Mouse (Mus musculus) MEL (cell line): ENCODE data around the gene Tshb.

ENCODE experiments used
- CHD2 ChIP-seq: IDR thresholded peaks from 2 replicates; pipeline ENCODE4 v1.6.1; 2011; ENCODE audit warnings: low read length, improper control_type of control experiment
- CTCF ChIP-seq, 3 experiments: IDR thresholded peaks in 2 of 3; conservative IDR thresholded peaks in 1 of 3; 2 replicates each; pipeline ENCODE4 v1.5.1; 2011 to 2012; ENCODE audit warnings: low read length in 3 of 3, low read depth in 2 of 3, mild to moderate bottlenecking in 2 of 3, improper control_type of control experiment in 1 of 3, inconsistent platforms in 1 of 3, mixed read lengths in 1 of 3, moderate library complexity in 1 of 3; ENCODE audit not compliant: control insufficient read depth in 1 of 3, insufficient read depth in 1 of 3, poor library complexity in 1 of 3, severe bottlenecking in 1 of 3
- EP300 ChIP-seq, 2 experiments: IDR thresholded peaks; 2 replicates each; pipeline ENCODE4 v1.6.1; 2011; ENCODE audit warnings: improper control_type of control experiment in 2 of 2, low read length in 2 of 2, low read depth in 1 of 2, mild to moderate bottlenecking in 1 of 2
- GATA1 ChIP-seq: IDR thresholded peaks from 2 replicates; pipeline ENCODE4 v1.6.1; 2011; ENCODE audit warnings: low read depth, low read length, improper control_type of control experiment
- POLR2A ChIP-seq, 2 experiments: IDR thresholded peaks; 2 replicates each; pipeline ENCODE4 v1.6.1; 2011 to 2012; ENCODE audit warnings: low read length in 2 of 2, mild to moderate bottlenecking in 2 of 2, control low read depth in 1 of 2, improper control_type of control experiment in 1 of 2, low read depth in 1 of 2, moderate library complexity in 1 of 2; ENCODE audit not compliant: control insufficient read depth in 1 of 2, insufficient read depth in 1 of 2, poor library complexity in 1 of 2
- USF1 ChIP-seq: IDR thresholded peaks from 2 replicates; pipeline ENCODE4 v1.6.1; 2014; ENCODE audit warnings: low read depth, mild to moderate bottlenecking, inconsistent platforms, low read length, improper control_type of control experiment, moderate library complexity
- ZC3H11A ChIP-seq: IDR thresholded peaks from 2 replicates; pipeline ENCODE4 v1.6.1; 2012; ENCODE audit warnings: low read depth, mild to moderate bottlenecking, inconsistent platforms, low read length, improper control_type of control experiment
- ZKSCAN1 ChIP-seq: IDR thresholded peaks from 2 replicates; pipeline ENCODE4 v1.6.1; 2012; ENCODE audit warnings: low read depth, mild to moderate bottlenecking, inconsistent platforms, low read length, improper control_type of control experiment, moderate library complexity

- TF ChIP-seq ZKSCAN1 (no peak), CTCF (IDR thresholded peaks at IDR 0.05 in 2 of 3, conservative IDR thresholded peaks at IDR 0.05 in 1 of 3; ENCODE audit: control insufficient read depth in 1 of 3, insufficient read depth in 1 of 3, low read depth in 2 of 3, low read length in 3 of 3, poor library complexity in 1 of 3, severe bottlenecking in 1 of 3) (no peak), ZC3H11A (no peak), GATA1 (no peak), POLR2A (IDR thresholded peaks at IDR 0.05; ENCODE audit: control insufficient read depth in 1 of 2, insufficient read depth in 1 of 2, low read depth in 1 of 2, low read length in 2 of 2, poor library complexity in 1 of 2) (no peak), EP300 (IDR thresholded peaks at IDR 0.05; ENCODE audit: low read depth in 1 of 2, low read length in 2 of 2) (no peak), CHD2 (no peak), USF1 (no peak)
Measured at GRCm38 (mm10) chr3:102735031-102735558, 47.4 kb downstream of the Tshb start.
